Mouse (Mus musculus) right cerebral cortex, postnatal 10 days (tissue): ENCODE data around the gene Rwdd1.
A peak's percentile ranks its signal among the peaks of the same experiment; 100 is the strongest.
"Not testable (repeated sequence)": the region's sequence is repeated elsewhere in the genome, so short reads cannot be mapped to it uniquely, and the experiment has no call there.

ENCODE experiments used
- DNase-seq, 2 experiments: peaks; one replicate each; pipeline ENCODE4 v3.0.0; 2021; ENCODE audit warnings: low spot score in 2 of 2

Rwdd1 gene

GRCm38 (mm10) chr10:34019302-34020075 lies at the start of gene Rwdd1:
Rwdd1 (minus strand) TSS chr10:34019624.
- peak; percentile 99 for DNase-seq

- DNase-seq = no peak
Observed at GRCm38 (mm10) chr10:34066591-34066990, 47.2 kb upstream of the Rwdd1 start.

GRCm38 (mm10) chr10:34053987-34054386 lies 34.6 kb upstream of the Rwdd1 start:
- no peak for DNase-seq

GRCm38 (mm10) chr10:34044210-34044609 lies 24.8 kb upstream of the Rwdd1 start, which contains the start of gene Calhm4:
Calhm4 (minus strand) TSS chr10:34044310.
- no peak for DNase-seq

GRCm38 (mm10) chr10:34037401-34037800 lies 18.0 kb upstream of the Rwdd1 start, which contains the start of gene Trappc3l:
Trappc3l (plus strand) TSS chr10:34037597.
- no peak for DNase-seq

- DNase-seq = peak in 1 of 2 experiments; percentile 54
Observed at GRCm38 (mm10) chr10:34036587-34036986, 17.2 kb upstream of the Rwdd1 start.

GRCm38 (mm10) chr10:34033630-34034305 lies 14.3 kb upstream of the Rwdd1 start:
- DNase-seq = peak; percentile 84 to 87

GRCm38 (mm10) chr10:34030322-34030721 lies 10.9 kb upstream of the Rwdd1 start:
- no peak for DNase-seq

GRCm38 (mm10) chr10:34018746-34019301 lies 600 bp downstream of the Rwdd1 start:
- peak; percentile 24 to 34 for DNase-seq

GRCm38 (mm10) chr10:34013241-34013640 lies 6.2 kb downstream of the Rwdd1 start:
- DNase-seq = no peak

GRCm38 (mm10) chr10:34012581-34012980 lies 6.8 kb downstream of the Rwdd1 start:
- no peak for DNase-seq

- no peak for DNase-seq
Observed at GRCm38 (mm10) chr10:33998397-33998796, 21.0 kb downstream of the Rwdd1 start.

GRCm38 (mm10) chr10:33996686-33997085 lies 22.7 kb downstream of the Rwdd1 start:
- DNase-seq = not testable (repeated sequence)

GRCm38 (mm10) chr10:33986771-33987170 lies 32.7 kb downstream of the Rwdd1 start:
- DNase-seq = peak; percentile 67 to 76

- DNase-seq = no peak
Observed at GRCm38 (mm10) chr10:33974781-33975494, 44.5 kb downstream of the Rwdd1 start.

- DNase-seq = no peak
Observed at GRCm38 (mm10) chr10:33952509-33952908, 66.9 kb downstream of the Rwdd1 start.

GRCm38 (mm10) chr10:33950803-33951583 lies 68.4 kb downstream of the Rwdd1 start, which contains the start of gene Zup1:
Zup1 (minus strand) TSS chr10:33951269.
- peak; percentile 87 to 89 for DNase-seq
